Mouse (Mus musculus): ENCODE data around the gene Abcc10. TPM values are rescaled to one million over a fixed set of nuclear protein-coding genes. Genes with fewer than 3 reads are reported as not detected.
A peak's percentile ranks its signal among the peaks of the same experiment; 100 is the strongest.

Abcc10 gene
- total RNA-seq, 1 experiment from 2014 or later: 5.3 TPM

- no peak for ATAC-seq (replicated peaks; ENCODE audit: low read depth, poor library complexity, severe bottlenecking)
Measured at GRCm38 (mm10) chr17:46296601-46297000, 31.6 kb downstream of the Abcc10 start.

- no peak for ATAC-seq (replicated peaks; ENCODE audit: low read depth, poor library complexity, severe bottlenecking)
Measured at GRCm38 (mm10) chr17:46287678-46288095, 40.5 kb downstream of the Abcc10 start.

GRCm38 (mm10) chr17:46285407-46285806, 42.7 kb downstream of the Abcc10 start:
- no peak for ATAC-seq (replicated peaks; ENCODE audit: low read depth, poor library complexity, severe bottlenecking)

- no peak for ATAC-seq (replicated peaks; ENCODE audit: low read depth, poor library complexity, severe bottlenecking)
Measured at GRCm38 (mm10) chr17:46284653-46285052, 43.5 kb downstream of the Abcc10 start.

- no peak for ATAC-seq (replicated peaks; ENCODE audit: low read depth, poor library complexity, severe bottlenecking)
Measured at GRCm38 (mm10) chr17:46283911-46284310, 44.2 kb downstream of the Abcc10 start.

- ATAC-seq (replicated peaks; ENCODE audit: low read depth, poor library complexity, severe bottlenecking): no peak
Measured at GRCm38 (mm10) chr17:46283140-46283539, 45.0 kb downstream of the Abcc10 start.

GRCm38 (mm10) chr17:46282483-46283123, 45.5 kb downstream of the Abcc10 start, which contains the start of gene Tjap1:
TSS of gene Tjap1 (minus strand) at chr17:46283026.
- ATAC-seq (replicated peaks; ENCODE audit: low read depth, poor library complexity, severe bottlenecking): peak; percentile 93

- ATAC-seq (replicated peaks; ENCODE audit: low read depth, poor library complexity, severe bottlenecking): no peak
Measured at GRCm38 (mm10) chr17:46278011-46278765, 50.0 kb downstream of the Abcc10 start.

GRCm38 (mm10) chr17:46277586-46277985, 50.6 kb downstream of the Abcc10 start:
- ATAC-seq (replicated peaks; ENCODE audit: low read depth, poor library complexity, severe bottlenecking): no peak

- no peak for ATAC-seq (replicated peaks; ENCODE audit: low read depth, poor library complexity, severe bottlenecking)
Measured at GRCm38 (mm10) chr17:46275506-46275905, 52.6 kb downstream of the Abcc10 start.

- no peak for ATAC-seq (replicated peaks; ENCODE audit: low read depth, poor library complexity, severe bottlenecking)
Measured at GRCm38 (mm10) chr17:46275034-46275433, 53.1 kb downstream of the Abcc10 start.

- no peak for ATAC-seq (replicated peaks; ENCODE audit: low read depth, poor library complexity, severe bottlenecking)
Measured at GRCm38 (mm10) chr17:46274465-46274864, 53.7 kb downstream of the Abcc10 start.

- no peak for ATAC-seq (replicated peaks; ENCODE audit: low read depth, poor library complexity, severe bottlenecking)
Measured at GRCm38 (mm10) chr17:46273803-46274236, 54.3 kb downstream of the Abcc10 start.

GRCm38 (mm10) chr17:46272675-46273074, 55.5 kb downstream of the Abcc10 start:
- ATAC-seq (replicated peaks; ENCODE audit: low read depth, poor library complexity, severe bottlenecking): no peak

GRCm38 (mm10) chr17:46272058-46272457, 56.1 kb downstream of the Abcc10 start:
- ATAC-seq (replicated peaks; ENCODE audit: low read depth, poor library complexity, severe bottlenecking): no peak

- ATAC-seq (replicated peaks; ENCODE audit: low read depth, poor library complexity, severe bottlenecking): no peak
Measured at GRCm38 (mm10) chr17:46269771-46270534, 58.2 kb downstream of the Abcc10 start.

- no peak for ATAC-seq (replicated peaks; ENCODE audit: low read depth, poor library complexity, severe bottlenecking)
Measured at GRCm38 (mm10) chr17:46268026-46268720, 60.0 kb downstream of the Abcc10 start.

GRCm38 (mm10) chr17:46267511-46267910, 60.6 kb downstream of the Abcc10 start:
- no peak for ATAC-seq (replicated peaks; ENCODE audit: low read depth, poor library complexity, severe bottlenecking)

- ATAC-seq (replicated peaks; ENCODE audit: low read depth, poor library complexity, severe bottlenecking): no peak
Measured at GRCm38 (mm10) chr17:46266986-46267385, 61.2 kb downstream of the Abcc10 start.

Measured in common myeloid progenitor, adult 5-6 weeks (primary cell).